Mouse (Mus musculus) bone marrow, adult 2 months (tissue): ENCODE measurements around the gene Zc2hc1c.

Experiments
- CTCF ChIP-seq: fragments of 200-500 bp; IDR thresholded peaks from 2 replicates; pipeline ENCODE4 v1.5.1; 2011; ENCODE audit warnings: low read length, control low read depth; ENCODE audit not compliant: control insufficient read depth, insufficient read depth
- POLR2A ChIP-seq: fragments of 200-500 bp; IDR thresholded peaks from 2 replicates; pipeline ENCODE4 v1.6.1; 2011; ENCODE audit warnings: low read depth, mild to moderate bottlenecking, control low read depth, low read length, borderline replicate concordance; ENCODE audit not compliant: control insufficient read depth

DNA sequence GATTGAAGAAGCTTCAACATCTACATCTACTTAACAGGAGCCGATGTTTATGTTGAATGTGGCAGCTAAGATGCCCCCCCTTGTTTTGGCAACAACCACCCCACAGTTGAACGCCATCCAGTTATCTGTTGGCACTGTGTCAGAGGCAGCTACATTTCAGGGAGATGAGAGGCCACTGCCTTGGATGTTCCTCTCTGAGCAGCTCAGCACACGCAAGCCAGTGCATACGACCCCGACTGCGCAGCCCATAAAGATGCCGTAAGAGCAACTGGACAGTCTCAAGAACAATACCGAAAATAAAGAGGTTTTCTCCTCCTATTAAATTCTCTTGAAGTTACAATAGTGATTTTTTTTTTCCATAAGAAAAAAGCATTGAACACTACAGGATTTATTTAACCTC, 23.9 kb upstream of the Zc2hc1c start:
- no peak for TF ChIP-seq CTCF
- TF ChIP-seq POLR2A: no peak
